In genomic region chr1:84843366-84843765, GRCm38 (mm10) we compare ENCODE assay signal across 35 mouse cellular contexts.
"Had no signal": no experiment of that assay in that cellular context is flagged by ENCODE, and none has a peak within 500 bp of the region (broad histone marks: within the 10 kb centered on the region; RNA-seq: fewer than 3 reads in every experiment).

No protein-coding gene starts in this region.

- H3K4me2 ChIP-seq: heart, embryonic 11.5 days; heart, embryonic 12.5 days; heart, embryonic 13.5 days; heart, embryonic 15.5 days; hindbrain, embryonic 12.5 days; hindbrain, embryonic 13.5 days; hindbrain, embryonic 14.5 days; hindbrain, embryonic 15.5 days; intestine, embryonic 15.5 days; kidney, embryonic 15.5 days had no signal

- H3K4me3 ChIP-seq: heart, embryonic 10.5 days; heart, embryonic 12.5 days; heart, embryonic 13.5 days; heart, embryonic 15.5 days; hindbrain, embryonic 10.5 days; hindbrain, embryonic 12.5 days; hindbrain, embryonic 13.5 days; hindbrain, embryonic 15.5 days; intestine, embryonic 15.5 days; kidney, embryonic 15.5 days; layer of hippocampus, adult 2 months had no signal

- ATAC-seq: hindbrain, embryonic 16.5 days; hindbrain, postnatal 0 days; inflammation-experienced regulatory T-cells, adult 6 months; intestine, embryonic 15.5 days; intestine, embryonic 16.5 days; intestine, postnatal 0 days had no signal

- H3K9me3 ChIP-seq: heart, embryonic 10.5 days; heart, embryonic 12.5 days; heart, embryonic 13.5 days; heart, embryonic 15.5 days; hindbrain, embryonic 10.5 days; hindbrain, embryonic 12.5 days; hindbrain, embryonic 13.5 days; hindbrain, embryonic 15.5 days; intestine, embryonic 15.5 days; kidney, embryonic 15.5 days had no signal

- DNase-seq: heart, postnatal 10 days; heart, postnatal 14 days; heart, postnatal 36 days; heart, postnatal 4 days; kidney, adult 11 months; kidney, adult 18-20 months; kidney, adult 2 months; kidney, adult 8-10 months; kidney, adult 9 months; kidney, postnatal 10 days; kidney, postnatal 14 days; kidney, postnatal 25 days; kidney, postnatal 36 days; kidney, postnatal 4 days; layer of hippocampus, adult 9-11 months; layer of hippocampus, postnatal 36 days had no signal

- H3K4me1 ChIP-seq: heart, embryonic 12.5 days; intestine, embryonic 15.5 days had no signal

- H3K9ac ChIP-seq: heart, embryonic 12.5 days; heart, embryonic 13.5 days; heart, embryonic 15.5 days; hindbrain, embryonic 12.5 days; hindbrain, embryonic 13.5 days; hindbrain, embryonic 14.5 days; hindbrain, embryonic 15.5 days; intestine, embryonic 15.5 days; kidney, embryonic 15.5 days had no signal

- H3K27me3 ChIP-seq: heart, embryonic 12.5 days; heart, embryonic 13.5 days; heart, embryonic 15.5 days; hindbrain, embryonic 12.5 days; hindbrain, embryonic 13.5 days; hindbrain, embryonic 15.5 days; intestine, embryonic 15.5 days; kidney, embryonic 15.5 days had no signal

- H3K27ac ChIP-seq: heart, embryonic 10.5 days; heart, embryonic 13.5 days; heart, embryonic 15.5 days; hindbrain, embryonic 10.5 days; hindbrain, embryonic 12.5 days; hindbrain, embryonic 13.5 days; hindbrain, embryonic 14.5 days; hindbrain, embryonic 15.5 days; hindbrain, postnatal 0 days; intestine, embryonic 15.5 days; kidney, embryonic 15.5 days; kidney, postnatal 0 days; layer of hippocampus, adult 2 months had no signal

- H3K36me3 ChIP-seq: heart, embryonic 10.5 days; heart, embryonic 12.5 days; heart, embryonic 15.5 days; hindbrain, embryonic 13.5 days; hindbrain, embryonic 15.5 days; intestine, embryonic 15.5 days; kidney, embryonic 15.5 days had no signal
